Mouse (Mus musculus): Measurements from ENCODE around the gene Mdh2. TPM values are rescaled to one million over a fixed set of nuclear protein-coding genes. Genes with fewer than 3 reads are reported as not detected.

The Mdh2 gene
- 808 and 1,108 TPM in 2 replicates for polyA plus RNA-seq (2012; rRNA removed; ENCODE audit: low replicate concordance)

GRCm38 (mm10) chr5:135778471-135779445, at the start of gene Mdh2:
Mdh2 (plus strand) TSS chr5:135778480.

DNA sequence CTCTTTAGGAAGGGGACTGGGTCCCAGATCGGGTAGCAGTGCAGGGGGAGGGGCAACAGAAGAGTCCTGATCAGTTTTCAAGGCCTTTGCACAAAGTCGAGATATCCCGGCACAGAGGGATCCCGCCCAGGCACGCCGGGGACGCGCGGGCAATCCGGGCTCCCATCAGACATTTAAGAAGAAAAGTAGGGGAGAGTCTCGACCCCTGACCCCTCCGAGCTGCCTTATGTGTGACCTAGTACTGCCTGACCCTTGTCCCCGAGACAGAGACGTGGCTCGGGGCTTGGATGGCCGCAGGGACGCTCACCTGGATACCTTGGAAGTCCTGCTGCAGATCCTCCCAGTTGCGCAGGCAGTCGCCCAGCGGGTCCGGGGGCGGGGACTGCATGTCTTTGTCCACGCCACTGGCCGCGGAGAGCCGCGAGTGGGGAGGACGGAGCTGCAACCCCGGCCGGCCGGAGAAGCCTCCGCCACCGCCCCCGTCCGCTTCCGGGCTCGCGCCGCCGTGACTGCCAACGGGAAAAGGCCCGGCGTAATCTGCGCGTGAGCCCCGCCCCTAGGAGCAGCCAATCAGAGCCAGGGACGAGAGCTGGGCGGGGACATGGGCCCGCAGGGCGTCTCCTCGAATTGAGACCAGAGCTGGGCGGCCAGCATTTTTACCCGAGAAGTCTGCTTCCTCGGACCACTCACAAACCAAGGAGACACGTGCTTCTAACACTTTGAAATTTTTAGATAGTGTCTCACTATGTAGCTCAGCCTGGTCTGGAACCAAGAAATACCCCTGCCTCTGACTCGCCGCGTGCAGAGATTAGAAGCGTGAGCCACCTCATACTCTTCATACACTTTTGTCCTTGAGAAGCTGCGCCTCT, 34.3 kb upstream of the Mdh2 start, which contains the start of gene Tmem120a:
Tmem120a (minus strand) TSS at position 708 of the 869 bp plus-strand sequence.

DNA sequence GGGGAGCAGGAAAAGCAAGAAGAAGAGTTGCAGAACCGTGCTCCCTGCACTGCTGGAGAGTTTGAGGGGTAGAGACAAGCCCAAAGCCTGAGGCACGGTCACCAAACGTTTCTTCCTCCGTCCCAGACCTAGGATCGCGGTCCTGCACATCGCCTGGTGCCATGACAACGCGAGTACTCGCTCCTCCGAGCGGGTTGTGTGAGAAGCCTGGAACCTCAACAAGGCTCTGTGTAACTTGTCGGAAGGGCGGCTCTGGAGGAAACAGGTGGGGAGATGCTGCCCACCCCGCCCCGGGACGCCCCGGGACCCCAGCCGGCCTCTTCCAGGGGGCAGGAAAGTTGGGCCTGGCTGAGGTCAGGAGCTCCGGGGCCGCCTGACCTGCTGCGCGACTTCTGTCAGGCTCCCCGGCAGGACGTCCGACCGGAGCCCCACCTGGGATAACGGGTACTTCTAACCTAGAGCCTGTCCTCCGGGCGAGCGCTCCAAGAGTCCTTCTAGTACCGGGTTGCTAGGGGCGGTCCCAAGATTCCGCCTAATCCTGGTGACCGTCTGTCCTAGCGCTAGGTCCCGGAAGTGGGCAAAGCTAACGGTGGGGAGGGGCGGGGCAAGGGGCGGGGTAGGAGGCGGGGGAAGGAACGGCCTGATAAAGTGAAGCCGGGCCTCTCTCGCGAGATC, 347 bp upstream of the Mdh2 start, which contains the start of gene Styxl1:
Styxl1 (minus strand) TSS at position 590 of the 675 bp plus-strand sequence.

GRCm38 (mm10) chr5:135806555-135807262, 28.4 kb downstream of the Mdh2 start, which contains the start of gene Srrm3:
Srrm3 (plus strand) TSS chr5:135806890.

Other genes starting within 250 kb of the Mdh2 start
- 35.5 and 48.2 TPM in 2 replicates for gene Hip1, start 233.4 kb upstream of the Mdh2 start, polyA plus RNA-seq (2012; rRNA removed; ENCODE audit: low replicate concordance)
- not detected in 2 replicates for gene Ccl26, start 214.9 kb upstream of the Mdh2 start, polyA plus RNA-seq (2012; rRNA removed; ENCODE audit: low replicate concordance)
- 14.7 and 24.8 TPM in 2 replicates for gene Ccl24, start 205.4 kb upstream of the Mdh2 start, polyA plus RNA-seq (2012; rRNA removed; ENCODE audit: low replicate concordance)
- 43.5 and 52.9 TPM in 2 replicates for gene Rhbdd2, start 145.9 kb upstream of the Mdh2 start, polyA plus RNA-seq (2012; rRNA removed; ENCODE audit: low replicate concordance)
- 343 and 345 TPM in 2 replicates for gene Por, start 108.4 kb upstream of the Mdh2 start, polyA plus RNA-seq (2012; rRNA removed; ENCODE audit: low replicate concordance)
- 163 and 164 TPM in 2 replicates for gene Tmem120a, start 34.0 kb upstream of the Mdh2 start, polyA plus RNA-seq (2012; rRNA removed; ENCODE audit: low replicate concordance)
- 0.27 and 0.66 TPM in 2 replicates for gene Styxl1, start 95 bp upstream of the Mdh2 start, polyA plus RNA-seq (2012; rRNA removed; ENCODE audit: low replicate concordance)
- 0.06 TPM in 1 of 2 replicates, not detected in the other for gene Srrm3, start 28.4 kb downstream of the Mdh2 start, polyA plus RNA-seq (2012; rRNA removed; ENCODE audit: low replicate concordance)
- 278 and 369 TPM in 2 replicates for gene Hspb1, start 109.4 kb downstream of the Mdh2 start, polyA plus RNA-seq (2012; rRNA removed; ENCODE audit: low replicate concordance)
- 172 and 216 TPM in 2 replicates for gene Ywhag, start 156.1 kb downstream of the Mdh2 start, polyA plus RNA-seq (2012; rRNA removed; ENCODE audit: low replicate concordance)
- gene Ssc4d, start 196.1 kb downstream of the Mdh2 start, polyA plus RNA-seq (2012; rRNA removed; ENCODE audit: low replicate concordance) = 8.7 and 11.4 TPM in 2 replicates
- gene Zp3, start 201.6 kb downstream of the Mdh2 start, polyA plus RNA-seq (2012; rRNA removed; ENCODE audit: low replicate concordance) = not detected in 2 replicates
- gene Dtx2, start 216.3 kb downstream of the Mdh2 start, polyA plus RNA-seq (2012; rRNA removed; ENCODE audit: low replicate concordance) = 42.7 and 70.4 TPM in 2 replicates